Mouse (Mus musculus) splenic B cell, adult 2 months (primary cell): ENCODE measurements around the gene Akap8.

Experiments
- DNase-seq: peaks from one replicate; pipeline ENCODE4 v3.0.0-alpha.2; 2011; ENCODE audit warnings: low read depth, low spot score
- H3K27me3 ChIP-seq: 2 replicates; pipeline ENCODE4 v1.6.1; 2012; ENCODE audit warnings: mild to moderate bottlenecking, low read length, moderate library complexity, mixed read lengths; ENCODE audit not compliant: control insufficient read depth, poor library complexity, insufficient read depth, severe bottlenecking
- H3K36me3 ChIP-seq: 2 replicates; pipeline ENCODE4 v1.6.1; 2012; ENCODE audit warnings: mild to moderate bottlenecking, low read length, moderate library complexity, mixed read lengths; ENCODE audit not compliant: control insufficient read depth, poor library complexity, insufficient read depth, severe bottlenecking

The Akap8 gene

DNA sequence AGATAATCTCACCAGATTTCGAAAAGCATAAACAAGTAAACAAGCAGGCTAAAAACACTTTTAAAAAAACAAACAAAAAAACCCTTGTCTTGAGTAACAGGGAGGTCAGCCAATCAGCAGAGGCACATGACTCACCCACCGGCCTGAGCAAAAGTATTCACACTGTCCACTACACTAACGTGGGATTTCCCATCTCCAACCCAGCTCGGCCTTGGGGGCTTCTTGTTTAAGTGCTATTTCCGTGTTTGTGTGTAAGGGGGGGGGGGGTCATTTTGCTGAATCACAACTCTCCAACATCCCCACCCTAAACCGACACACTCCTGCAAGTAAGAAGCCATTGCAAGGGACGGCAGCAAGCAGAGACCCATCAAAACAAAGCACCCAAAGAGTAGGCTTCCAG, 37.7 kb downstream of the Akap8 start:
- no peak for DNase-seq

DNA sequence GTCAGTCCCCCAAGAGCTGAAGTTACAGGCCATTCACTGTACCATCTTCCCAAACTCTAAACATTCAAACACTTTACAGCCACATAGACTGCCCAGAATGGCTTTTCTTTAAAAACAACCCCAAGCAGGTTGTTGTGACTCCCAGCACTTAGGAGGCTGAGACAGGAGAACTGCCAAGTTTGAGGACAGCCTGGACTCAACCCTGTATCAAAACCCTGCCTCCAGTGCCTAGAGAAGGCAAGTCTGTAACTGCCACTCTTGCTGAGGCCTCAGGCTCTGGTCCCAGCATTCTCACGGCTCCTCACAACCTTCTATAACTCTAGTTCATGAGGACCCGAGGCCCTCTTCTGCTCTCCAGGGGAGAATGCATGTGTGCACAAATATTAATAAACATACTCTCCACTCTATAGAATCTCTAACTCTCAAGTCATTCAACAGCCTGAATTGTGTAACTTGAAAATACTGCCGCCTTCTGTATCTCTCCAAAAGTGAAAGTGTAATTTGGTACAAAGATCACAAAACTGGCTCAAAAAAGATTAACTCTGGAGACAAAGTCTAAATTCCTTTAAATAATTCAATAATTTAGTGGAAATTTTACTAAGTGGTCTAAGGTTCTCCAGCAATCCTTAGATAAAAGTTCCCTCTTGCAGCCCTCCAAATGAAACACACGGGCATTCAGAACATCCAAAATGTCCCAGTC, 39.3 kb downstream of the Akap8 start:
- no peak for DNase-seq
- Histone ChIP-seq H3K36me3 (no peaks in the 10 kb centered on the region), H3K27me3 (no peaks in the 10 kb centered on the region)

More for the DNA sequence above, 37.7 kb downstream of the Akap8 start:
- H3K36me3 ChIP-seq, result no peaks in the 10 kb centered on the region
- H3K27me3 ChIP-seq, result no peaks in the 10 kb centered on the region

DNA sequence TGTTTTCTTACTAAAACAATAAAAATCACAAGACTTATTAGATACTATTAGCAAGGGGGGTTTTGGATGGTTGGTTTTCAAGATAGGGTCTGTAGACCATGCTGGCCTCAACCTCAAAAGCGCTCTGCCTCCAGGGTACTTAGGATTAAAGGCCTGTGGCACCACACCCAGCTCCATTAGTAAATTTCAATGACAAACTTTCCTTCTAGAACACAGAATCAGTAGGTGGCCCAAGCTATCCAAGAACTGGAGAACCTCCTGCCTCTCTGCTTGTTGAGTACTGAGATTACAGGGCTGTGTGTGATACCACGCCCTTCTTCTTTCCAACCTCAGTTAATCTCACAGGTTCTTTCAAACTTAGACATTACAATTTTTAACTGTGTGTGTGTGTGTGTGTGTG, 39.9 kb downstream of the Akap8 start:
- no peaks in the 10 kb centered on the region for H3K36me3 ChIP-seq
- DNase-seq, result no peak
- no peaks in the 10 kb centered on the region for H3K27me3 ChIP-seq

DNA sequence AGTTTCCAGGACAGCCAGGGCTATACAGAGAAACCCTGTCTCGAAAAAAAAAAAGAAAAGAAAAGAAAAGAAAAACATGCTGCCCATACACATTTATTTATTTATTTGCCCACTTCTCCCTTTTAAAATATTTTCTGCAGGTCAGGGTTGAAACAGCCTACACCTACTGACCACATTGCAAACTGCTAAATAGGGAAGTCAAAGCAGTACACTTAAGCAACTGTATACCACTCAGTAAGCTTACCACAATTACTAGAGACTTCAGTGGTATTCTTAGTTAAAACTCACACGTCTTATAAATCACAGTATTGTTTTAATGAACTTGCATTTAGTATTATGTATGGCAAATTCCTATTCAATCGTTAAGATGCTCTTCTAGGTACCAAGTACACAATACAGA, 40.5 kb downstream of the Akap8 start:
- peak; percentile 32 for DNase-seq
- Histone ChIP-seq H3K36me3 (no peaks in the 10 kb centered on the region), H3K27me3 (no peaks in the 10 kb centered on the region)

DNA sequence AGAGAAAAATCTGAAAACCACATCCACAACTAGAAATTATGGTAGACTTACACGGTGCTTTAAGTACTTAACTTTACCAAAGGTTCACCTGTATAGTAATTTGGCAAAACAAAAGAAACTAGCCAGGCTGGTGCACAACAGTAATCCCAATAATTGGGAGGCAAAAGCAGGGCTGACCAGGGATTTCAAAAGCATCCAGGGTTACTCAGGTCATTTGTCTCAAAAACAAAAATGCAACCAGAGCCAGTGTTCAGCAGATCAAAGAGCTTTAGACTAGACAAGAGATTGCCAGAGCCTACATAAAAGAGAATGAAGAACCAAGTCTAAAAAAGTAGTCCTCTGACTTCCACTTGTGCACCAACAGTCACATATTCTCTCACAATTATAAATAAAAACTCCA, 43.8 kb downstream of the Akap8 start:
- H3K27me3 ChIP-seq, result no peaks in the 10 kb centered on the region
- H3K36me3 ChIP-seq, result no peaks in the 10 kb centered on the region
- DNase-seq, result no peak

DNA sequence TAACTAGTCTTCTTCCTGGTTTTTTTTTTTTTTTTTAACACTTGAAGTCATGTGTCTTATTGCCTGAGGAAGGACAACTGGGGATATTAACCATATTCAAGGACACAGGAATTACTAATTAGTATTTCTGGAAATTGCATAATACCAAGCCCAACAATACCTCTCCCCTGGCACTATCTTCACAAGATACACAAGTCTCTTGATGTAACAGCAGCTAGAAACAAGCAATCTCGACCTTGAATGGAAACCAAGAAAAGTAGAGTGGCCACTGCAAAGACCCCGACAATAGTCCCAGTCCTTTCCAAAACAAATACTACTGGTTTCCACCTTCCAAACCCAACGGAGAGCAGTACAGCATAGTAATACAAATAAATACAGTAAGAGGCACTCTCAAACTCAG, 45.5 kb downstream of the Akap8 start:
- no peak for DNase-seq
- Histone ChIP-seq H3K36me3 (no peaks in the 10 kb centered on the region), H3K27me3 (no peaks in the 10 kb centered on the region)

DNA sequence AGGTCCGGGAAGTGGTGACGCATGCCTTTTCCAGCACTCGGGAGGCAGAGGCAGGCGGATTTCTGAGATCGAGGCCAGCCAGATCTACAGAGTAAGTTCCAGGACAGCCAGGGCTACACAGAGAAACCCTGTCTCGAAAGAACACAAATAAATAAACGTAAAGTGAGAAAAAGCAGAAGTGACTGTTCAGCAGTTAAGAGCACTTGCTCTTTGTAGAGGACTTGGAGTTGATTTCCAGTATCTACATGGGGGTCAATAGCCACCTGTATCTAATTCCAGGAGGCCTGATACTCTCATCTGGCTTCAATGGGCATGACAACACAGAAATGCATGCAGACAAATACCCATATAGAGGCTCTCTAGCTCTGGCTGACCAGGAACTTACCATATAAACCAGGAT, 51.9 kb downstream of the Akap8 start:
- Histone ChIP-seq H3K36me3 (no peaks in the 10 kb centered on the region), H3K27me3 (no peaks in the 10 kb centered on the region)
- no peak for DNase-seq

DNA sequence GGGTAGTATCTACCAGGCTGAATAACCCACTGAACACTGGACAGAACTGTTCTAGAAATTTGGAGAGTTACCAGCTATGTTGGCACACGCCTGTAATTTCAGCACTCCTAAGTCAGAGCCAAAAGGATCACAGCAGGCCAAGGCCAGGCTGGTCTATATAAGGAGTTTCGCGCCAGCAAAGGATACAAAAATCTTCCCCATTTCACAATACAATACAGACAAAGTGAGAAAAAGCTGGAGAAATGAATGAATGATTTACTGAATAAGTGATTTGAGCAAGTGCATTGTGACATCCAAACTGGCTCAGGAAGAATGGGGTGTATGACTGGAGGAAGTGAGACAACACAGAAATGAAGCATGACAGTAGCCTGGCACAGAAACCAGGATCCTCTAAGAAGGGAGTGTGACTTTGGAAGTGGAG, 52.5 kb downstream of the Akap8 start:
- DNase-seq, result no peak
- Histone ChIP-seq H3K36me3 (no peaks in the 10 kb centered on the region), H3K27me3 (no peaks in the 10 kb centered on the region)

DNA sequence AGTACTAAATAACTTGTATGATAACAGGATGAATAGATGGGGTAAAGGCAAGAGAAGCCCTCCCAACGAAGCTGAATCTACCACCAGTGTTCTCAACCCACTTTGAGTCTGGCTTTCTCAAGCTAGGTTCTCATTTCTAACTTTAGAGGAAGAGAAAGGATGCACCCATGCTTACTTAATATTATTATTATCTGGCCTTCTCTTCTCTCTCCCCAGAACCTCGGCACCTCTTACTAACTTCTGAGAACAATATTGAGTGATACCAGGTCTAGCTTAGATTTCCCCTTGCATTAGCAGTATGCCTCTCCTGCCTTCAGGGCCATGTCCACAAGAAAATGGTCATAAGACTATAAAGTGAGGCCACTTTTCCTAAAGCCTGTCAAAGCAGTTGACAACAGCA, 52.9 kb downstream of the Akap8 start:
- no peak for DNase-seq
- Histone ChIP-seq H3K36me3 (no peaks in the 10 kb centered on the region), H3K27me3 (no peaks in the 10 kb centered on the region)

DNA sequence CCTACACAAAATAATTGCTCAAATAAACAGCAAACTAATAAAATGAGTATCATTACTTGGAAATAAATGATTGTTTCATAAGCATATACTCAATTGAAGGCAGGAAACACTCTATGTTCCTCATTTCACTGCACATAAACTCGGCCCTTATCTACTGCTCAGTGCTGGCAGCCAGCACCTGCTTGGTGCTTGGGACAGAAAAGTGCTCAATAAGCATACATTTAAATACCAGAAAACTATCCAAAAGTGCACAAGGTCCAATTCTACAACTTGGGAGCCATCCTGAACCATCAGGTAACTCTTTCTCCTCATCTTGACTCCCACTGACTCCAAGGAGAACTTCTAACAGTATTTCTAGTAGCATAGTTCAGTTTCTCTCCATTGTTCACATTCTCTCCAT, 53.4 kb downstream of the Akap8 start:
- Histone ChIP-seq H3K27me3 (no peaks in the 10 kb centered on the region), H3K36me3 (no peaks in the 10 kb centered on the region)
- no peak for DNase-seq

DNA sequence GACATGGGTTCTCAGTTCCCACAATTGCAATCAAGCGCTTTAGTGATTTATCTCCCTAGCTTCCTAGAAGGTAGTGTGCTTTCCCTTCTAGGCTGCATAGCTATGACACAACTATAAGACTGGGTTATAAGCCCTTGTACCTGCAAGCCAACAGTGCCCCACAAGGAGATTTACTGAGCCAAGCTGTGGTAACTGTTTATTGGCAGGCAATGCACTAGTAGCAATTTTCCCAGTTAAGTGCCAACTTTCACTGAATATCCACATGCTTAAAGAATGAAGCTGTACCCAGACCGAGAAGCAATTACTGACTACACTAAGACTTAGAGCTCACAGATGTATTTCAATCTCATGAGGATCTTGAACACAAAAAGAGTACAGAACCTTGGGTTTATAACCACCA, 57.4 kb downstream of the Akap8 start:
- no peaks in the 10 kb centered on the region for H3K27me3 ChIP-seq
- no peak for DNase-seq
- H3K36me3 ChIP-seq, result no peaks in the 10 kb centered on the region

DNA sequence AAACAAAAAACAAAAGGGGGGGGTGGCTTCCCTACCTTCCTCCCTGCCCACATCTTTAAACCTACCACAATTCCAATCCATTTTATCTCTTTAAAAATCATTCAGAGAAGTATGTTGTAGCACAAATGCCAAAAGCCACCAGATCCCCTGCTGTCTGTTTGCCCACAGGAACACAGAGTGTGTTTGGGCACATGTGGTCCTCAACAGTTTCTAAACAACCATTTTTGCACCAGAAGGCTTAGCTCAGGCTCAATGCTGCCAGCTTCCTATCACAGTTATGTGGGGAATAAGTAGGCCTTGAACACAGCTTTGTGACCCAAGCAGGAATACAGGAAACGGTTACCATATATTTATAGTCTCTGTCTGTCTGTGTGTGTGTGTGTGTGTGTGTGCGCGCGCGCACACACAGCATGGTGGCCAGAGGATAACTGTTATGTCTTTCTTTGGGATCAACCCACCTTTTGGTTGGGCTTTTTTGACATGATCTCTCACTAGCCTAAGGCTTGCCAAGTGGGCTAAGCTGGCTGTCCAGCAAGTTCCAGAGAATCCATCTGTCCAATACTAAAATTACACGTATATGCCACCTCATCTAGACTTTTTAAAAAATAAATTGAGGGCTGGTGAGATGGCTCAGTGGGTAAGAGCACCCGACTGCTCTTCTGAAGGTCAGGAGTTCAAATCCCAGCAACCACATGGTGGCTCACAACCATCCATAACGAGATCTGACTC, 58.0 kb downstream of the Akap8 start:
- H3K36me3 ChIP-seq, result no peaks in the 10 kb centered on the region
- H3K27me3 ChIP-seq, result no peaks in the 10 kb centered on the region
- DNase-seq, result no peak

DNA sequence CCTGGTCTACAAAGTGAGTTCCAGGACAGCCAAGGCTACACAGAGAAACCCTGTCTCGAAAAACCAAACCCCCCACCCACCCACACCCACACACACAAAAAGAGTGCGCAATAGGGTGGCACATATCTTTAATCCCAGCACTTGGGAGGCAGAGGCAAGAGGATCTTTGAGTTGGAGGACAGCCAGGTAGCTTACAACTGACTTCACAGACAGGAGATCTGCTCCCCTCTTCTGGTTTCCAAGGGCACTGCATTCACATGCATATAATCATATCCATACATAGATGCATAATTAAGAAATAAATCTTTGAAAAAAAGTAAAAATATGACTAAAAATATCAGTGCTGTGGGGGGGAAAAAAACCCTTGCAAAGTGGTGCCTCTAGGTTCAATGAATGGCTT, 62.2 kb downstream of the Akap8 start:
- DNase-seq, result no peak
- no peaks in the 10 kb centered on the region for H3K36me3 ChIP-seq
- H3K27me3 ChIP-seq, result no peaks in the 10 kb centered on the region

DNA sequence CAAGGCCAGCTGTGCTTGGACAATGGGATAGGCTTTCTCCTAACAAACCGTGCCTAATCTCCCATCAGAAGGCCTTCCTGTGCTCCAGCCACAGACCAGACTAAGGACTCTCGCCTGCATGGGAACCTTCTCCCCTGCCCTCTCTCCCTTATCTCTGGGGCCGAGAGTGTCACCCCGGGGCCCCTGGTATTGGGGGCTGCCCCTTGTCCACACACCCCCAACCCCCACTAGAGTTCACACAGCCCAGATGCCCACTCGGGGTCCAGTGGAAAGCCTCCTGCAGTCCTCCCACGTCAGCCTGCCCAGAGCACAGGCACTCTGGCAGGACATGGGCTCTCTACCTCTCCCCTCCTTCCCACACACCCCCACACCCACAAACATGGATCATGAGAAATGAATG, 63.1 kb downstream of the Akap8 start:
- Histone ChIP-seq H3K36me3 (no peaks in the 10 kb centered on the region), H3K27me3 (no peaks in the 10 kb centered on the region)
- no peak for DNase-seq

DNA sequence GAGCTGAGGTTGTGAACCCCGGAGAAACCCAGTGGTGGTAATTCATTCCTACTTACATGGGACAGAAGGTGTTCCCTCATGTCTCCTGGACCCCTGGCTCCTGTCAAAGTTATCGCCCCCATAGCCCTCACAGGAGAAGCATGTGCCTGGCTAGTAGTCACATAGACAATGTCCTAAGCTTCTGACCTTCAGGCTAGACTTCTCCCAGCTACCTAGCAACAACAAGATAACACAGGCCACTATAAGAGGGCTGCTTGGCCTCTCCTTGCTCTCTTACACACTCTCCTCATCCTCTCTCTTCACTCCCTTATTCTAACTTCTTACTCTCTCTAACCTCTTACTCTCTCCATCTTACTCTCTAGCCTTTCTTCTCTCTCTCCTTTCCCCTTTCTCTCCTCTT, 63.6 kb downstream of the Akap8 start:
- no peak for DNase-seq
- Histone ChIP-seq H3K36me3 (no peaks in the 10 kb centered on the region), H3K27me3 (no peaks in the 10 kb centered on the region)

DNA sequence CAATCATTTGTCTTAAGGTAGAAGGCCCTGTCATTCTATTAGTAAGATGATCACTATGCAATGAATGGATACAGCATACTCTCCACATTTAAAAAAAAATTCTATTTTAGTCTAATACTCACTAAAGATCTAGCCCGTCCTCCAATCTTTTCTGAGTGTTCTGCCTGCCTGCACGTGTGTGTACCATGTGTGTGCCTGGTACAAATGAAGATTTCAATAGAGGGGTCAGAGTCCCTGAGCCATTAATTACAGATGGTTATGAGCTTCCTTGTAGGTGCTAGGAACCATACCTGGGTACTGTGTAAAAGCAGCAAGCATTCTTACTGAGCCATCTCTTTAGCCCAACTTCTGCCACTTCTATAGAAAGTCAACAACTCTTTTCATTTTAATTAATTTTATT, 64.1 kb downstream of the Akap8 start:
- no peaks in the 10 kb centered on the region for H3K36me3 ChIP-seq
- H3K27me3 ChIP-seq, result no peaks in the 10 kb centered on the region
- DNase-seq, result no peak
